Mouse (Mus musculus) stomach, postnatal 0 days (tissue): ENCODE results near the gene Krt15. TPM values are rescaled to one million over a fixed set of nuclear protein-coding genes. Genes with fewer than 3 reads are reported as not detected.
A peak's percentile ranks its signal among the peaks of the same experiment; 100 is the strongest.

Experiments used
- ATAC-seq: fragments of 200-750 bp; cut with Nextera tagmentation; 2 replicates; pipeline ENCODE4 v1.8.0; 2017; ENCODE audit not compliant: low FRiP score, low TSS enrichment
- DNase-seq: peaks from one replicate; pipeline ENCODE4 v3.0.0-alpha.2; 2016; ENCODE audit warnings: low spot score
- H3K27ac ChIP-seq: fragments of 300-500 bp; sonication (generic); replicated peaks from 2 replicates; pipeline ENCODE4 v1.5.1; 2014; ENCODE audit warnings: mild to moderate bottlenecking, control low read depth
- H3K27me3 ChIP-seq: fragments of 300-500 bp; sonication (generic); 2 replicates; pipeline ENCODE4 v1.6.1; 2014; ENCODE audit warnings: low read length; ENCODE audit not compliant: control insufficient read depth, insufficient read depth
- H3K36me3 ChIP-seq: fragments of 300-500 bp; sonication (generic); 2 replicates; pipeline ENCODE4 v1.6.1; 2014; ENCODE audit warnings: low read length, mixed read lengths; ENCODE audit not compliant: control insufficient read depth, insufficient read depth
- H3K4me1 ChIP-seq: fragments of 300-500 bp; sonication (generic); replicated peaks from 2 replicates; pipeline ENCODE4 v1.6.1; 2014; ENCODE audit warnings: antibody characterized with exemption; ENCODE audit not compliant: control insufficient read depth, insufficient read depth
- H3K4me2 ChIP-seq: fragments of 300-500 bp; sonication (generic); replicated peaks from 2 replicates; pipeline ENCODE4 v1.6.1; 2014; ENCODE audit warnings: low read depth, mild to moderate bottlenecking, control low read depth, moderate library complexity
- H3K4me3 ChIP-seq: fragments of 300-500 bp; sonication (generic); 2 replicates; pipeline ENCODE4 v1.5.1; 2014; ENCODE audit warnings: low read depth, low read length, control low read depth
- H3K9ac ChIP-seq: fragments of 300-500 bp; sonication (generic); 2 replicates; pipeline ENCODE4 v1.6.1; 2014; ENCODE audit warnings: mild to moderate bottlenecking, low read length, control low read depth, mixed read lengths
- H3K9me3 ChIP-seq: fragments of 300-500 bp; sonication (generic); 2 replicates; pipeline ENCODE4 v1.6.1; 2016; ENCODE audit warnings: low read length; ENCODE audit not compliant: control insufficient read depth
- CTCF ChIP-seq: IDR thresholded peaks from 2 replicates; pipeline ENCODE4 v1.5.1; 2016; ENCODE audit warnings: antibody characterized with exemption, low read depth, mild to moderate bottlenecking, moderate library complexity
- EP300 ChIP-seq: optimal IDR thresholded peaks from 2 replicates; pipeline ENCODE3; 2016; ENCODE audit warnings: antibody characterized with exemption
- WGBS: fragments of 180-500 bp; shearing (Covaris S2); extraction: QIAGEN DNeasy Blood & Tissue Kit; methylation state at CpG from one replicate; pipeline ENCODE4 v1.1.7; 2014; 5-methylcytosine and 5-hydroxymethylcytosine counted together
- polyA plus RNA-seq: library from polyadenylated mRNA; unstranded; fragments of >200 nt; fragmentation: Nextera tagmentation; extraction: Ambion mirVana; gene quantifications from 2 replicates; pipeline ENCODE4 v1.2.1, GENCODE M21; 2015

Gene Krt15
- polyA plus RNA-seq, 1 experiment from 2014 or later = 758 TPM

DNA sequence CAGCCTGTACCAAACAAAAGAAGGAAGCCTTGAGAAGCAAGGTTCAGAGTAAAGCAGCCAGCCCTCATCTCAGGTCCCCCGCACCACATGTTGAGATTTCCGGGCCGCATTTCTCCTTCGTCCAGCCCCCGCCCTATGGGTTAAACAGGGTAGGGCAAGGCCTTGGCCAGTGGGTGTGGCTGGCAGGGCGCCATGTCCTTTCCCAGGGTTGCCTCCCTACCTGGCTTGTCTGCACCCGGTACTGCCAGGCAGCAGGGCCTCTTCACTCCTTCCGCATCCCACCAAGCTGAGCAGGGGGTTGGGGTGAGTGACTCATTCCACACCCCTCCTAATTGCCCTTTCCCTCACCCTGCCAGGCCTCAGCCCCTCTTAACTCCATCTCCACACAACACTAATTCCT, 32.3 kb upstream of the Krt15 start:
- peak; percentile 70 for TF ChIP-seq EP300
- TF ChIP-seq CTCF = peak; percentile 35; the same call in 1 of the 2 replicates
- no peaks in the 10 kb centered on the region for H3K4me1 ChIP-seq
- WGBS = 46% methylated on average over 8 of the region's 8 CpGs
- no peaks in the 10 kb centered on the region for H3K9me3 ChIP-seq
- ATAC-seq = peak; percentile 87
- H3K36me3 ChIP-seq = no peaks in the 10 kb centered on the region
- no peak overlapping the region for H3K9ac ChIP-seq
- H3K4me2 ChIP-seq = peak overlapping the region; percentile 23
- H3K27me3 ChIP-seq = no peaks in the 10 kb centered on the region
- H3K27ac ChIP-seq = peak overlapping the region; percentile 88
- DNase-seq = peak; percentile 95
- H3K4me3 ChIP-seq = no peak overlapping the region

DNA sequence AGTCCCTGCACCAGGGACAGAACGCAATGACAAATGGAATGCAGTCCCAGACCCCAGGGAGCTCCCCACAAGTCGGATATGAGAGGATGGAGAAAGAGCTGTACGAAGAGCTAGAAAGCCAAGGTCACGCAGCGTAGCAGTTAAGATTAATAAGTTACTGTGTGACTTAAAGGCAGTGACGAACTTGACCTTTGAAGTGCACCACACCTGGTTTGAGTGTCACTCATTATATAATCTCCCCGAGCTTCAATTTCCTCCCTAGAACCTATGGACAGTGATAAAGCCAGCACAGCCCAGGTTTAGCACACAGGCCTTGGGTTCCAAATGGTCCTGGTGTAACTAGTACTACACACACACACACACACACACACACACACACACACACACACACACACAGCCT, 28.7 kb upstream of the Krt15 start:
- no peak overlapping the region for H3K9ac ChIP-seq
- H3K36me3 ChIP-seq = no peaks in the 10 kb centered on the region
- no peaks in the 10 kb centered on the region for H3K27me3 ChIP-seq
- no peaks in the 10 kb centered on the region for H3K9me3 ChIP-seq
- H3K27ac ChIP-seq = peak overlapping the region; percentile 56; the same call in 1 of the 2 replicates
- DNase-seq = no peak
- ATAC-seq = no peak
- H3K4me3 ChIP-seq = no peak overlapping the region
- no peaks in the 10 kb centered on the region for H3K4me1 ChIP-seq
- TF ChIP-seq CTCF = no peak
- TF ChIP-seq EP300 = no peak
- no peak overlapping the region for H3K4me2 ChIP-seq
- 29% methylated on average over 7 of the region's 7 CpGs for WGBS

DNA sequence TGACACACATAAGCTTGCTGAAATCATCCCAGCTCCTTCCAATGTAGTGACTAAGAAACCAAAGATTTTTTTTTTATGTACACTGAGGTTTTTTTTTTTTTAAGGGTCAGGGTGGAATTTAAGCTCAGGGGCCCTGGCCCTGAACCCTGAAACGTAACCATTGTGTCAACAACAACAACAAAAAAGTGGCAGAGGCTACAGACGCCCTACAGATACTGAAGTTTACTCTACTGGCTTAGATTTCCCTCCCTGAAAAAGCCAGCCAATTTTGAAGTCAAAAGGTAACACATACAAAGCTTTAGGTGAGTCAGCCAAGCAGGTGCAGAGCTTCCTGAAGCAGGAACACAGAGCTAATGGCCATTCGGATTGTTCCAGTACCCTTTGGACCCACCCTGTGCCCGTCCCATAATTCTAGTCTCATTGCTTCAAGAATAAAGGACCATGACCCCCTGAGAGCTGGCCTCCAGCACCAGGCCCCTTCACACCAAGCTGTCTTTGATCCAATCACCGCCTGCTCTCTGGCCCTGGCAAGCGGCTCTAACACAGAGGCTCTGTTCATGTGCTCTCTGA, 22.3 kb upstream of the Krt15 start:
- H3K4me2 ChIP-seq = no peak overlapping the region
- WGBS = 45% methylated on average over 6 of the region's 6 CpGs
- H3K36me3 ChIP-seq = no peaks in the 10 kb centered on the region
- H3K9ac ChIP-seq = no peak overlapping the region
- H3K27ac ChIP-seq = peak overlapping the region; percentile 87
- H3K27me3 ChIP-seq = no peaks in the 10 kb centered on the region
- no peaks in the 10 kb centered on the region for H3K9me3 ChIP-seq
- peaks cover 4% of the 10 kb centered on the region for H3K4me1 ChIP-seq
- peak; percentile 68 for DNase-seq
- peak; percentile 79 for TF ChIP-seq EP300
- TF ChIP-seq CTCF = no peak
- no peak overlapping the region for H3K4me3 ChIP-seq
- peak; percentile 84 for ATAC-seq

DNA sequence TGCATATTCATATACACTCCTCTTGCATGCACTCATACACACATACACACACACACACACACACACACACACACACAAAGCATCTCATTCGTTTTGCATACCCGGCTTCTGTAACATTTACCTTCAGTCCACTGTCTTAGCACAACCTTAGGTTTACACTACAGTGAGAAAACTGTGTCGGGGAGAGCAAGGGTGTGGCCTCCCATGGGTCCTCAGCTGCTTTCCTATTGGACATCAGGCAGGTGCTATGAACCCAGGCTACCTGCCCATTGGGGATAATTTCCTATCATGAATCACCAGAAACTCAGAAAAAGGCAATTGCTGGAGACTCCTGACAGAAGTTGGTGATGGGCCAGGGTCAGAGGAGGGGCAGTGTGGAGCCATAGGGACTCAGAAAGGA, 21.6 kb upstream of the Krt15 start:
- Histone ChIP-seq H3K36me3 (no peaks in the 10 kb centered on the region), H3K4me3 (no peak overlapping the region), H3K27ac (peak overlapping the region; percentile 87), H3K4me1 (peaks cover 4% of the 10 kb centered on the region), H3K9me3 (no peaks in the 10 kb centered on the region), H3K9ac (no peak overlapping the region), H3K27me3 (no peaks in the 10 kb centered on the region), H3K4me2 (no peak overlapping the region)
- WGBS = 50% methylated on average over 3 of the region's 3 CpGs
- no peak for TF ChIP-seq EP300
- no peak for TF ChIP-seq CTCF
- ATAC-seq (peak; percentile 72), DNase-seq (peak; percentile 56)

DNA sequence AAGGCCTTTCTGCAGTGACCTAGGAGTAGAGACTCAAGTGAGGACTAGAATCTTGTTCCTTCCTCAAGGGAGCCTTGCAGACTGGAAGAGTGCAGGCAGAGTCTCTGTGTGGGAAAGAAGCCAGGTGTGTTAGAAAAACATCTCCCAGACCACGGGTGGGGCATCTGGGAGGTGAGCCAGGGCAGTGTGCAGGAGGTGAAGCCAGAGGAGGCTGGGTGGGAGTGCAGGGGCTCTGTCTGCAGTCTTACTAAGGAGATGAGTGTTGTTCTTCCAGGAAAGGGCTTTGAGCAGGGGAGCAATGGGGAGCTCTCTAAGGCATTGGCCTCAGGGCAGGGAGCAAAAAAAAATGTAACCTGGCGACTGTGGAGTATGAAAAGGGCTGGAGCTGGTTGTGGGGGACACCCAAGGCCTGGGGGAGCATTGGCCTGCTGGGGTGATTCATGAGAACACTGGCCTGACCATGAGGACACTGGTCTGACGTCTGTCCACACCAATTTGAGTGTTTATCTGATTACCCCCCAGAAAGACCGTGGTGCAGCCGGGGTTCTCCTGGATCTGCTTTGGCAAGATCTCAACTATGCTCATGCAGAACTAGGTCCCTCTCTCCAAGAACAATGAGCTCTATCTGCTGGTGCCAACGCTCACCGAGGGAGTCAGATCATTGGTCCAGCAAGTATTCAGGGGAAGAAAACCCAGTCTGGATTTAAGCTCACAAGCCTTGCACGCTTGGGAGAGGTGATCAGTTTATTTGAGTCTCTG, 19.9 kb upstream of the Krt15 start:
- Histone ChIP-seq H3K36me3 (no peaks in the 10 kb centered on the region), H3K4me2 (0 out of 2 replicates have a peak overlapping the region, but pooled peaks have one; percentile 1), H3K9ac (no peak overlapping the region; the same call in 1 of the 2 replicates), H3K27ac (peak overlapping the region; percentile 86), H3K4me3 (no peak overlapping the region), H3K4me1 (peaks cover 4% of the 10 kb centered on the region), H3K27me3 (no peaks in the 10 kb centered on the region), H3K9me3 (no peaks in the 10 kb centered on the region)
- WGBS = 37% methylated on average over 8 of the region's 8 CpGs
- ATAC-seq = 0 out of 2 replicates have a peak, but pooled peaks have one; percentile 27
- DNase-seq = peak; percentile 74
- no peak for TF ChIP-seq EP300
- no peak for TF ChIP-seq CTCF
